Mouse (Mus musculus) midbrain, postnatal 0 days (tissue): ENCODE data around the gene Lzts3. TPM values are rescaled to one million over a fixed set of nuclear protein-coding genes. Genes with fewer than 3 reads are reported as not detected.
"Not testable (repeated sequence)": the region's sequence is repeated elsewhere in the genome, so short reads cannot be mapped to it uniquely, and the experiment has no call there.

Source experiments
- ATAC-seq: fragments of 200-750 bp; cut with Nextera tagmentation; 2 replicates; pipeline ENCODE4 v1.8.0; 2017; ENCODE audit warnings: moderate number of reproducible peaks, mild to moderate bottlenecking, moderate TSS enrichment, moderate library complexity; ENCODE audit not compliant: low FRiP score
- DNase-seq: peaks from one replicate; pipeline ENCODE4 v3.0.0-alpha.2; 2015; ENCODE audit warnings: low spot score
- H3K27ac ChIP-seq: fragments of 300-500 bp; sonication (generic); 2 replicates; pipeline ENCODE4 v1.5.1; 2014; ENCODE audit warnings: low read depth, mild to moderate bottlenecking, low read length, mixed read lengths
- H3K27me3 ChIP-seq: fragments of 300-500 bp; sonication (generic); 2 replicates; pipeline ENCODE4 v1.6.1; 2014; ENCODE audit warnings: low read length, control low read depth, mixed read lengths; ENCODE audit not compliant: insufficient read depth
- H3K36me3 ChIP-seq: fragments of 300-500 bp; sonication (generic); 2 replicates; pipeline ENCODE4 v1.6.1; 2014; ENCODE audit warnings: low read length, control low read depth, mixed read lengths; ENCODE audit not compliant: insufficient read depth
- H3K4me1 ChIP-seq: fragments of 300-500 bp; sonication (generic); 2 replicates; pipeline ENCODE4 v1.6.1; 2014; ENCODE audit warnings: mild to moderate bottlenecking, control low read depth, antibody characterized with exemption, low read length, mixed read lengths; ENCODE audit not compliant: insufficient read depth
- H3K4me2 ChIP-seq: fragments of 300-500 bp; sonication (generic); 2 replicates; pipeline ENCODE4 v1.6.1; 2014; ENCODE audit warnings: low read depth, mild to moderate bottlenecking, low read length, mixed read lengths; ENCODE audit not compliant: poor library complexity, severe bottlenecking
- H3K4me3 ChIP-seq: fragments of 300-500 bp; sonication (generic); 2 replicates; pipeline ENCODE4 v1.5.1; 2014; ENCODE audit warnings: low read depth, mild to moderate bottlenecking, low read length, moderate library complexity
- H3K9ac ChIP-seq: fragments of 300-500 bp; sonication (generic); replicated peaks from 2 replicates; pipeline ENCODE4 v1.6.1; 2014; ENCODE audit warnings: mild to moderate bottlenecking, low read length, moderate library complexity, mixed read lengths; ENCODE audit not compliant: poor library complexity, severe bottlenecking
- H3K9me3 ChIP-seq: fragments of 300-500 bp; sonication (generic); 2 replicates; pipeline ENCODE4 v1.6.1; 2016; ENCODE audit warnings: low read length, control low read depth
- CTCF ChIP-seq: IDR thresholded peaks from 2 replicates; pipeline ENCODE4 v1.5.1; 2016; ENCODE audit warnings: antibody characterized with exemption, mild to moderate bottlenecking
- WGBS: fragments of 180-500 bp; shearing (Covaris S2); extraction: QIAGEN DNeasy Blood & Tissue Kit; methylation state at CpG from one replicate; pipeline ENCODE4 v1.1.7; 2014; 5-methylcytosine and 5-hydroxymethylcytosine counted together
- polyA plus RNA-seq: library from polyadenylated mRNA; unstranded; fragments of >200 nt; fragmentation: Nextera tagmentation; extraction: Ambion mirVana; gene quantifications from 2 replicates; pipeline ENCODE4 v1.2.1, GENCODE M21; 2015
- total RNA-seq: library from RNA; depleted of rRNA; stranded (reverse); fragments of >200 nt; gene quantifications from 2 replicates; pipeline ENCODE4 v1.2.3, GENCODE M21; 2014

Gene Lzts3
- total and polyA plus RNA-seq, 2 experiments from 2014 or later, result 18.8 to 76.6 TPM

DNA sequence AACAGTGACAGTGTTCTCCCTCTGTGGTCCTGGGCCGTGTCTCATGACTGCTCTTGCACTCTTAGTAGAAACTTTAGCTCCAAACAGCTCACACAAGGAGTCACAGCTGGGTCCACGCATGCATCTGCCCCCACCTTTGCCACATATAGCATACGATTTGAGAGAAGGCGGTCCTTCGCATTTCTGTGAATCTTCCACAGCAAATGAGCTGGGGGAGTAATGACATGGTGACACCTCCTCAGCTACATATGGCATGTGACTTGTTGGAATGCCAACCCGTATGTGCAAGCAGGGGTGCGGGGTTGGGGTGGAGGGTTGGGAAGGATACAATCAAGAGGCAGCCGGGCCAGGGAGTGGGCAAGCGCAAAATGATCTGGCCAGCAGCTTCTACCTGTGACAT, 13.9 kb upstream of the Lzts3 start:
- DNase-seq (no peak), ATAC-seq (no peak)
- H3K4me1 ChIP-seq, result no peaks in the 10 kb centered on the region
- H3K9me3 ChIP-seq, result no peaks in the 10 kb centered on the region
- H3K36me3 ChIP-seq, result peaks cover 68% of the 10 kb centered on the region
- TF ChIP-seq CTCF, result no peak
- WGBS, result 97% methylated on average over 9 of the region's 9 CpGs
- H3K9ac ChIP-seq, result no peak overlapping the region
- no peak overlapping the region for H3K4me2 ChIP-seq
- no peak overlapping the region for H3K4me3 ChIP-seq
- H3K27ac ChIP-seq, result no peak overlapping the region
- no peaks in the 10 kb centered on the region for H3K27me3 ChIP-seq

DNA sequence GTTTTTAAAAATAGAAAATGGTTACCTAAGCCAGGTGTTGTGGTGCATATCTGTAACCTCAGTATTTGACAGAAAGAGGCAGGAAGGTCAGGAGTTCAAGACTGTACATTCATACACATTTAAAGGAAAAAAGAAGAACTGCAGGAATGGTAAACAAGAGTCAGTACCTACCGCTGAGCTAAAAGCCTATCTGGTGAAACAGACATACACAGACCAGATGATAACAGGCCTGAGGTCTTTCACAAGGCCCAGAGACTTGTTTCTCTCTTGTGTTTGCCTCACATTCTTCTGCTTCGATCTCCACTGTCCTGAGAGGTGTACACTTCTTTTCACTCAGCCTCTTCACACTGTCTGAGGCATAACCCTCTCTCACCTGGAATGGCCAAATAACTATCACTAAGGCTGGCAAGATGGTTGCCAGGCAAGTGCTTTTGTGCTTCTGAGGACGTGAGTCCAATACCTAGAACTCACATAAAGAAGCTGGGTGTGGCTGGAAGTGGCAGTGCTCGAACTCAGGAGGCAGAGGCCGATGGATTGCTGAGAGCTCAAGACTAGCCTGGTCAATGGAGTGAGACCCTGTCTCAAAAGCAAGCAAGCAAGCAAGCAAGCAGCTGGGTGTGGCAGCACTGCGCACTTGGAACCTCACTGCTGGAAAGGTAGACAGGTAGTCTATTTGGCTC, 13.2 kb upstream of the Lzts3 start:
- H3K36me3 ChIP-seq, result peaks cover 61% of the 10 kb centered on the region
- H3K4me3 ChIP-seq, result no peak overlapping the region
- no peak for TF ChIP-seq CTCF
- H3K4me2 ChIP-seq, result no peak overlapping the region
- no peak overlapping the region for H3K27ac ChIP-seq
- no peak overlapping the region for H3K9ac ChIP-seq
- no peaks in the 10 kb centered on the region for H3K9me3 ChIP-seq
- DNase-seq (no peak), ATAC-seq (no peak)
- no peaks in the 10 kb centered on the region for H3K4me1 ChIP-seq
- WGBS, result 95% methylated on average over 6 of the region's 6 CpGs
- no peaks in the 10 kb centered on the region for H3K27me3 ChIP-seq

- Histone ChIP-seq H3K36me3 (peaks cover 46% of the 10 kb centered on the region), H3K4me2 (no peak overlapping the region), H3K4me3 (no peak overlapping the region), H3K9ac (no peak overlapping the region), H3K27ac (no peak overlapping the region), H3K27me3 (no peaks in the 10 kb centered on the region), H3K4me1 (no peaks in the 10 kb centered on the region), H3K9me3 (no peaks in the 10 kb centered on the region)
- no peak for ATAC-seq
- no peak for TF ChIP-seq CTCF
- DNase-seq, result no peak
- WGBS, result 86% methylated on average over 1 of the region's 1 CpGs
These were observed 11.2 kb upstream of the Lzts3 start for GRCm38 (mm10) chr2:130653760-130654159.

DNA sequence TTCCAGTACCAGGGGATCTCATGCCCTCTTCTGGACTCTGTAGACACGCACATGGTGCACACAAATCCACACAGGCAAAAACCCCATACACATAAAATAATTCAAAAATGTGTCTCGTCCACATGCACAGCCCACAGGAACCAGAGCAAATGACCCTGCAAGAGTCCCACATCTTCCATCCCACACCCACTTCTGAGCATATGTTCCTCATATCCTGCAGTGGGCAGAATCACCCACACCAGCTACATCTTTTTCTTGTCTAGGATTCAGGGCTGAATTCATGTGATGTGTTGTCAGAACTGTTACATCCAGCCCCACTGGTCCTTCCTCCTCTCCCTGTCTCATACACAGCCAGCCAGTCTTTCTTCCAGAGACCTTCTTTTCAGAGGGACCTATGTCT, 10.7 kb upstream of the Lzts3 start:
- 90% methylated on average over 2 of the region's 2 CpGs for WGBS
- Histone ChIP-seq H3K4me1 (no peaks in the 10 kb centered on the region), H3K4me3 (no peak overlapping the region), H3K27me3 (no peaks in the 10 kb centered on the region), H3K9ac (no peak overlapping the region), H3K9me3 (no peaks in the 10 kb centered on the region), H3K27ac (no peak overlapping the region), H3K4me2 (no peak overlapping the region), H3K36me3 (peaks cover 42% of the 10 kb centered on the region)
- ATAC-seq, result no peak
- no peak for DNase-seq
- TF ChIP-seq CTCF, result no peak

DNA sequence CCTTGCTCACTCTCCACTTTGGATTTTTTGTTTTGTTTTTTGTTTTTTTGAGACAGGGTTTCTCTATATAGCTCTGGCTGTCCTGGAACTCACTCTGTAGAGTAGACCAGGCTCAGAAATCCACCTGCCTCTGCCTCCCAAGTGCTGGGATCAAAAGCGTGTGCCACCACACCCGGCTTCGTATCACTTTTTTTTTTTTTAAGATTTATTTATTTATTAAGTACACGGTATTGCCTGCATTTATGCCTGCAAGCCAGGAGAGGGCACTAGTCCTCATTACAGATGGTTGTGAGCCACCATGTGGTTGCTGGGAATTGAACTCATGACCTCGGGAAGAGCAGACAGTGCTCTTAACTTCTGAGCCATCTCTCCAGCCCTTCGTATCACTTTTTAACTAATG, 6.4 kb upstream of the Lzts3 start:
- peaks cover 14% of the 10 kb centered on the region; the same call in 1 of the 2 replicates for H3K36me3 ChIP-seq
- not testable (repeated sequence) for H3K27ac ChIP-seq, ATAC-seq, H3K27me3 ChIP-seq, H3K9me3 ChIP-seq, H3K4me3 ChIP-seq, H3K4me1 ChIP-seq, H3K4me2 ChIP-seq, H3K9ac ChIP-seq, DNase-seq
- WGBS, result 84% methylated on average over 6 of the region's 6 CpGs

DNA sequence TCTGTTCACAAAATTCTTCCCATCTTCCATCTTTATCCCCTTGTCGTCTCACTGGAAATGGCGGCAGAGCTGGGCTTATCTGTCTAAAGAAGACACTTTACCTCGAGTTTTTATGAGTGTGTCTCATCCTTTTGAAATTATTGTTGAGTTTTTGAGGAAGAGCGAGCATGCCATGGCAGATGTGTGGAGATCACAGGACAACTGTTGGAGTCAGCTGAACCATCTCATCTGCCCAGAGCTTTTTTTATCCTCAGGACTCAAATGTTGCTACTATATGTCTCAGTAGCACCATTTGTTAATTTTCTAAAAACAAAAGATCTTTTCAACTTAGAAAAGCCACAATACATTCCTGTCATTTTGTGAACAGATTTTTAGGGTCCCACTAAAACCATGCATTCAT, 2.6 kb upstream of the Lzts3 start:
- no peak overlapping the region for H3K4me3 ChIP-seq
- DNase-seq (no peak), ATAC-seq (no peak)
- WGBS, result 82% methylated on average over 4 of the region's 4 CpGs
- H3K27ac ChIP-seq, result no peak overlapping the region
- H3K9me3 ChIP-seq, result no peaks in the 10 kb centered on the region
- no peak overlapping the region for H3K9ac ChIP-seq
- H3K27me3 ChIP-seq, result no peaks in the 10 kb centered on the region
- no peak overlapping the region for H3K4me2 ChIP-seq
- H3K4me1 ChIP-seq, result peaks cover 10% of the 10 kb centered on the region; the same call in 1 of the 2 replicates
- TF ChIP-seq CTCF, result no peak
- peaks cover 7% of the 10 kb centered on the region; the same call in 1 of the 2 replicates for H3K36me3 ChIP-seq
